Mouse (Mus musculus): ENCODE results near the gene Crb3. TPM values are rescaled to one million over a fixed set of nuclear protein-coding genes. Genes with fewer than 3 reads are reported as not detected.
A peak's percentile ranks its signal among the peaks of the same experiment; 100 is the strongest.

The Crb3 gene
- total and polyA plus RNA-seq, 2 experiments from 2014 or later = 3.5 to 8.5 TPM

DNA sequence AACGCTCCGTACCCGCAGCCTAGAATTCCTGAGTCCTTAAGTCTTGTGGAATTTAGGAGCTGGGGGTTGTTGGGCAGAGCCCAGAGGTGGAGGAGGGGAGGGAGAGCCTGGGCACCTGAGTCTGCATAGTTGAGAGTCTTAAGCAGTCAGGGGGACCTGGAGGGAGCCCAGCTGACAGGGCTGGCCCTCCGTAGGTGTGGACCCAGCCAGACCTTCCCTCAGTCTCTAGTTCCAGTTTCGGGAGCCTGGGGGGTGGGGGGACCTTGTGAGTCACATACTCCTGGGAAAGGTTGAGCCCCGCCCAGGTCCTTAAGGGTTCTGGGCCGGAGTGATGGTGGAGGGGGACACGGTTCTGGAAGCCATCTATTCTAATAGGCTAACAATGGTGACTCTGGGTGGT is 4.1 kb downstream of the Crb3 start:
- DNase-seq (ENCODE audit: low spot score) (no peak), ATAC-seq (ENCODE audit: low FRiP score) (no peak)
- H3K9me3 ChIP-seq (ENCODE audit: low read length) = no peaks in the 10 kb centered on the region
- H3K27ac ChIP-seq (ENCODE audit: low read depth, low read length) = no peak overlapping the region
- H3K4me1 ChIP-seq (ENCODE audit: insufficient read depth, low read length) = peaks cover 4% of the 10 kb centered on the region; the same call in 1 of the 2 replicates
- no peak overlapping the region for H3K4me2 ChIP-seq (ENCODE audit: low read depth, low read length, poor library complexity, severe bottlenecking)
- no peak overlapping the region for H3K9ac ChIP-seq (replicated peaks; ENCODE audit: low read length, poor library complexity, severe bottlenecking)
- H3K4me3 ChIP-seq (ENCODE audit: low read depth, low read length) = no peak overlapping the region
- peaks cover 13% of the 10 kb centered on the region for H3K27me3 ChIP-seq (ENCODE audit: insufficient read depth, low read length)
- 11% methylated on average over 8 of the region's 8 CpGs for WGBS
- no peak for TF ChIP-seq CTCF (IDR thresholded peaks at IDR 0.05)
- no peaks in the 10 kb centered on the region for H3K36me3 ChIP-seq (ENCODE audit: insufficient read depth, low read length)

DNA sequence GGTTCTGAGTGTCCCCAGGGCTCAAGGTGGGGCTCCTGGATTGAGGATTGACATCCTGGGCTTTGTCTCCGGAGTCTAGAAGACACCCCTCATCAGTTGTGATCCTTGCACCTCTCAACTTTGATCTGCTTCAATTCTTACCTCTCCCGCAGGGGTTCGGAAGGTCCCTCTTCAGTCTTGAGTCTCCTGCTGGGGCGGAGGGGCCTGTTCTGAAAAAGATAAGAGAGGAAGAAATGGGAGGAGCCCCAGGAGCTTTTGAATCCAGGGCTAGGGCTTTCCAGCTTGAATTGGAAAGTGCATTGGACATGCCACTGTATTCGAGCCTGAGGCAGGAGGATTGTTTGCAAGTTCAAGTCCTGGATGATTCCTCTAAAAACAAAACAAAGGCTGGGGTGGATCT is 8.0 kb downstream of the Crb3 start:
- Histone ChIP-seq H3K27me3 (ENCODE audit: insufficient read depth, low read length) (peaks cover 8% of the 10 kb centered on the region), H3K4me1 (ENCODE audit: insufficient read depth, low read length) (no peaks in the 10 kb centered on the region), H3K36me3 (ENCODE audit: insufficient read depth, low read length) (no peaks in the 10 kb centered on the region), H3K9me3 (ENCODE audit: low read length) (no peaks in the 10 kb centered on the region), H3K9ac (replicated peaks; ENCODE audit: low read length, poor library complexity, severe bottlenecking) (no peak overlapping the region), H3K27ac (ENCODE audit: low read depth, low read length) (no peak overlapping the region), H3K4me3 (ENCODE audit: low read depth, low read length) (no peak overlapping the region), H3K4me2 (ENCODE audit: low read depth, low read length, poor library complexity, severe bottlenecking) (no peak overlapping the region)
- ATAC-seq (ENCODE audit: low FRiP score) (no peak), DNase-seq (ENCODE audit: low spot score) (no peak)
- no peak for TF ChIP-seq CTCF (IDR thresholded peaks at IDR 0.05)
- 68% methylated on average over 5 of the region's 5 CpGs for WGBS

DNA sequence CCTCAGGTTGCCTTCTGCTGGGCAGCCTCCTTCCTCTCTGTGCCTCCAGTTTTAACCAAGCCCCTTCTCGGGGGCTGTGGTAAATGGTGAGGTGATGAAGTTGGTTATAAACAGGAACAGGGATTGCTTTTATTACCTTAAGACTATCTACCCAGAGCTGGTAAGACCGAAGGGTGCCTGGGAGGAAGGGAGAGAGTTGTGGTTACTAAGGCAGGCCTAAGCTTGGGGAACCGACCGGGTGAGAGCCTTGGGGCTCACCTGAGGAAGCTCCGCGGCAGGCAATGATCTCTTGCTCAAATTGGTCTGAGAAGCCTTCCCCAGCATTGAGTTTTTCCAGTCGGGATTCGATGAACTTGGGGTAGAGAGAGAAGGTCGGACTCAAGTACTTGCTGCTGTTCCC is 11.4 kb downstream of the Crb3 start:
- no peak for ATAC-seq (ENCODE audit: low FRiP score)
- H3K9ac ChIP-seq (replicated peaks; ENCODE audit: low read length, poor library complexity, severe bottlenecking) = no peak overlapping the region

DNA sequence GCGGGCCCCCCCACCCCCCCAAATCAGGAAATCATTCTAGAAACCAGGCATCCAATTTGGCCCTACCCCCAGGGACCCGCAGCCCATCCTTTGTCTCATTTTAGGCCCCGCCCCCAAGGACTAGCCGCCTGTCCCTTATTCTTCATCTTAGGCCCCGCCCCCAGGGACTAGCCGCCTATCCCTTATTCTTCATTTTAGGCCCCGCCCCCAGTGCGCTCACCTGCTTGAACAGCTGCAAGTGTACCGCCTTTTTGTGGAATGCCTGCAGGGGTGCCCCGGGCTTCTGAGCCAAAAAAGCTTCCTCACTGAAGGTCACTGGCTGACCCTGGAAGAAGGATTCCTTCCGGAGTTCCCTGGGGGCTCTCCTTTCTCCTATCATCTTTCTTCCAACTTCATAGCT is 11.8 kb downstream of the Crb3 start:
- peak overlapping the region; percentile 16 for H3K4me2 ChIP-seq (ENCODE audit: low read depth, low read length, poor library complexity, severe bottlenecking)
- H3K9ac ChIP-seq (replicated peaks; ENCODE audit: low read length, poor library complexity, severe bottlenecking) = no peak overlapping the region
- no peaks in the 10 kb centered on the region for H3K4me1 ChIP-seq (ENCODE audit: insufficient read depth, low read length)
- no peak overlapping the region for H3K27ac ChIP-seq (ENCODE audit: low read depth, low read length)
- no peaks in the 10 kb centered on the region for H3K9me3 ChIP-seq (ENCODE audit: low read length)
- peak overlapping the region; percentile 12; the same call in 1 of the 2 replicates for H3K4me3 ChIP-seq (ENCODE audit: low read depth, low read length)
- peak; percentile 38; the same call in 1 of the 2 replicates for ATAC-seq (ENCODE audit: low FRiP score)
- H3K27me3 ChIP-seq (ENCODE audit: insufficient read depth, low read length) = no peaks in the 10 kb centered on the region
- TF ChIP-seq CTCF (IDR thresholded peaks at IDR 0.05) = no peak
- DNase-seq (ENCODE audit: low spot score) = peak; percentile 49
- no peaks in the 10 kb centered on the region for H3K36me3 ChIP-seq (ENCODE audit: insufficient read depth, low read length)
- 8% methylated on average over 10 of the region's 11 CpGs for WGBS

More for the DNA sequence above, 11.4 kb downstream of the Crb3 start:
- no peak for DNase-seq (ENCODE audit: low spot score)
- Histone ChIP-seq H3K4me3 (ENCODE audit: low read depth, low read length) (peak overlapping the region; percentile 12; the same call in 1 of the 2 replicates), H3K4me2 (ENCODE audit: low read depth, low read length, poor library complexity, severe bottlenecking) (peak overlapping the region; percentile 16), H3K4me1 (ENCODE audit: insufficient read depth, low read length) (no peaks in the 10 kb centered on the region), H3K9me3 (ENCODE audit: low read length) (no peaks in the 10 kb centered on the region), H3K27me3 (ENCODE audit: insufficient read depth, low read length) (no peaks in the 10 kb centered on the region), H3K27ac (ENCODE audit: low read depth, low read length) (no peak overlapping the region), H3K36me3 (ENCODE audit: insufficient read depth, low read length) (no peaks in the 10 kb centered on the region)
- 11% methylated on average over 9 of the region's 9 CpGs for WGBS
- no peak for TF ChIP-seq CTCF (IDR thresholded peaks at IDR 0.05)

DNA sequence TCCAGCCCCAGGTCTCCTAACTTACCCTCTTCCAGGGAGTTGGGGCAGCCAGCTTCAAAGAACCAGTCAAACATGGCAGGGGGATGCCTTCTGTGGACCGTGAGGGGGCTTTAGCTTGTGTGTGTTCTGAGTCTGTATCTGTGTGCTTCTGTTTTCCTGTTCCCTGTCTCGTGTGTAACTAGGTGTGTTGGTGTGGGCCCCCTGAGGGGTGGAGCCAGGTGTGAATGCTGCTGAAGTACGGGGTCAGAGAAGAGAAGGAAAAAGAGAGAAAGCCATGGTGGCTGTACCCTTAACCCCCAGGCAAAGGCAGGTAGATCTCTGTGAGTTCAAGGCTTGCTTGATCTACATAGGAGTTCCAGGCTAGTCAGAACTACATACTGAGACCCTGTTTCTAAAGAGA is 18.0 kb downstream of the Crb3 start:
- no peak for ATAC-seq (ENCODE audit: low FRiP score)
- Histone ChIP-seq H3K4me3 (ENCODE audit: low read depth, low read length) (no peak overlapping the region), H3K36me3 (ENCODE audit: insufficient read depth, low read length) (peaks cover 22% of the 10 kb centered on the region), H3K4me1 (ENCODE audit: insufficient read depth, low read length) (no peaks in the 10 kb centered on the region), H3K27me3 (ENCODE audit: insufficient read depth, low read length) (no peaks in the 10 kb centered on the region), H3K4me2 (ENCODE audit: low read depth, low read length, poor library complexity, severe bottlenecking) (no peak overlapping the region), H3K9ac (replicated peaks; ENCODE audit: low read length, poor library complexity, severe bottlenecking) (no peak overlapping the region), H3K27ac (ENCODE audit: low read depth, low read length) (no peak overlapping the region), H3K9me3 (ENCODE audit: low read length) (no peaks in the 10 kb centered on the region)
- DNase-seq (ENCODE audit: low spot score) = no peak
- TF ChIP-seq CTCF (IDR thresholded peaks at IDR 0.05) = no peak
- WGBS = 79% methylated on average over 3 of the region's 3 CpGs

DNA sequence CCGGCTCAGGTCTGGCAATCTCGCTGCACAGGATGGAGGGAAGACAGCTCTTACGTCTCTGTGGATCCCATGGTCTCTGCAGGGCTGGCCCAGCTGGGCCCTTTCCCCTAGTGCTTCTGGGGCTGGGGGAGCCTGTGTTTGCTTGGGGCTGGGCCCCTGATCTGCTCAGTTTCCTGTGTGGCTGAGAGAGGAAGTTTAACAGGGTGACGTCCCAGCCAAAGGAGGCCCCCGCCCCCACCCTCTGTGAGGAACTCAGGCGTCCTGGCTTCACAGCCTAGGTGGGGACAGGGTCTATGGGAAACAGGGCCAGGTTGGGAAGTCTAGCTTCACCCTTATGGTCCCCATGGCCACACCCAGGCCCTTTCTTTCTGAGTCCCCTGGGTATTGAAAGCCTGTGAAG is 19.4 kb downstream of the Crb3 start, which contains the start of gene Dennd1c:
Dennd1c (minus strand) TSS at position 179 of the 400 bp plus-strand sequence.
- no peak for TF ChIP-seq CTCF (IDR thresholded peaks at IDR 0.05)
- H3K4me3 ChIP-seq (ENCODE audit: low read depth, low read length) = no peak within 1 kb of the TSS
- no peak within 1 kb of the TSS for H3K9ac ChIP-seq (replicated peaks; ENCODE audit: low read length, poor library complexity, severe bottlenecking)
- H3K27ac ChIP-seq (ENCODE audit: low read depth, low read length) = no peak within 1 kb of the TSS
- no peaks in the 10 kb centered on the region for H3K9me3 ChIP-seq (ENCODE audit: low read length)
- peaks cover 22% of the 10 kb centered on the region for H3K36me3 ChIP-seq (ENCODE audit: insufficient read depth, low read length)
- no peaks in the 10 kb centered on the region for H3K4me1 ChIP-seq (ENCODE audit: insufficient read depth, low read length)
- no peak within 1 kb of the TSS for H3K4me2 ChIP-seq (ENCODE audit: low read depth, low read length, poor library complexity, severe bottlenecking)
- 61% methylated on average over 6 of the region's 6 CpGs for WGBS
- no peaks in the 10 kb centered on the region for H3K27me3 ChIP-seq (ENCODE audit: insufficient read depth, low read length)
- DNase-seq (ENCODE audit: low spot score) (no peak), ATAC-seq (ENCODE audit: low FRiP score) (no peak)

Data from midbrain, postnatal 0 days (tissue).